Mouse (Mus musculus) erythroblast, adult 5-6 weeks (primary cell): Measurements from ENCODE around the gene Kif24. TPM values are rescaled to one million over a fixed set of nuclear protein-coding genes. Genes with fewer than 3 reads are reported as not detected.

Experiments
- ATAC-seq: replicated peaks from 2 replicates; pipeline ENCODE4 v1.8.0; 2016; ENCODE audit warnings: moderate number of reproducible peaks, mild to moderate bottlenecking, moderate TSS enrichment, inconsistent platforms; ENCODE audit not compliant: poor library complexity, low FRiP score, severe bottlenecking
- total RNA-seq, 2 experiments: library from RNA; stranded (forward) in 1 of 2; stranded (reverse) in 1 of 2; fragments of 150-400 nt in 1 of 2; fragments of 200-764, 138-1000 nt in 1 of 2; gene quantifications; 2 replicates each; pipeline versions ENCODE4 v1.2.3 to v1.2.4; 2015 to 2017; ENCODE audit warnings: low replicate concordance in 2 of 2

The Kif24 gene
- total RNA-seq (2015; ENCODE audit: low replicate concordance) (3.5 and 14.2 TPM in 2 replicates), total RNA-seq (2017; ENCODE audit: low replicate concordance) (26.0 and 32.5 TPM in 2 replicates)

- peak; percentile 95 for ATAC-seq
These were observed at the start of gene Kif24, which contains the start of gene Nudt2 for GRCm38 (mm10) chr4:41464345-41465286. Gene Kif24 (minus strand): TSS chr4:41464887. Gene Nudt2 (plus strand): TSS chr4:41465151.

GRCm38 (mm10) chr4:41513714-41514113 lies 49.0 kb upstream of the Kif24 start:
- ATAC-seq = no peak

- ATAC-seq = no peak
These were observed 48.6 kb upstream of the Kif24 start for GRCm38 (mm10) chr4:41513309-41513708.

GRCm38 (mm10) chr4:41507998-41508397 lies 43.3 kb upstream of the Kif24 start:
- no peak for ATAC-seq

- ATAC-seq = no peak
These were observed 42.7 kb upstream of the Kif24 start for GRCm38 (mm10) chr4:41507326-41507924.

- peak; percentile 66 for ATAC-seq
These were observed 42.2 kb upstream of the Kif24 start for GRCm38 (mm10) chr4:41506906-41507305.

GRCm38 (mm10) chr4:41506156-41506555 lies 41.5 kb upstream of the Kif24 start:
- no peak for ATAC-seq

GRCm38 (mm10) chr4:41505131-41505551 lies 40.5 kb upstream of the Kif24 start:
- no peak for ATAC-seq

GRCm38 (mm10) chr4:41504325-41504724 lies 39.6 kb upstream of the Kif24 start:
- no peak for ATAC-seq

GRCm38 (mm10) chr4:41502986-41503412 lies 38.3 kb upstream of the Kif24 start, which contains the start of gene AI464131:
Gene AI464131 (minus strand): TSS chr4:41503076.
- ATAC-seq = peak; percentile 61

GRCm38 (mm10) chr4:41502171-41502940 lies 37.7 kb upstream of the Kif24 start:
- no peak for ATAC-seq

GRCm38 (mm10) chr4:41500787-41501186 lies 36.1 kb upstream of the Kif24 start:
- no peak for ATAC-seq

GRCm38 (mm10) chr4:41499619-41500018 lies 34.9 kb upstream of the Kif24 start:
- ATAC-seq = no peak

- ATAC-seq = no peak
These were observed 34.3 kb upstream of the Kif24 start for GRCm38 (mm10) chr4:41498921-41499391.

- no peak for ATAC-seq
These were observed 33.5 kb upstream of the Kif24 start for GRCm38 (mm10) chr4:41497995-41498845.

- ATAC-seq = no peak
These were observed 32.9 kb upstream of the Kif24 start for GRCm38 (mm10) chr4:41497579-41497978.

- no peak for ATAC-seq
These were observed 32.4 kb upstream of the Kif24 start for GRCm38 (mm10) chr4:41497046-41497445.

GRCm38 (mm10) chr4:41495850-41496249 lies 31.2 kb upstream of the Kif24 start:
- no peak for ATAC-seq

- no peak for ATAC-seq
These were observed 30.4 kb upstream of the Kif24 start for GRCm38 (mm10) chr4:41495076-41495475.
